Mouse (Mus musculus) c-Kit-positive CD71-positive TER-119-positive erythroid progenitor cells, embryonic 14.5 days (primary cell): ENCODE measurements around the gene Noct.
A peak's percentile ranks its signal among the peaks of the same experiment; 100 is the strongest.

Experiments
- DNase-seq: peaks from one replicate; pipeline ENCODE4 v3.0.0-alpha.2; 2013; ENCODE audit warnings: low spot score

The Noct gene

DNA sequence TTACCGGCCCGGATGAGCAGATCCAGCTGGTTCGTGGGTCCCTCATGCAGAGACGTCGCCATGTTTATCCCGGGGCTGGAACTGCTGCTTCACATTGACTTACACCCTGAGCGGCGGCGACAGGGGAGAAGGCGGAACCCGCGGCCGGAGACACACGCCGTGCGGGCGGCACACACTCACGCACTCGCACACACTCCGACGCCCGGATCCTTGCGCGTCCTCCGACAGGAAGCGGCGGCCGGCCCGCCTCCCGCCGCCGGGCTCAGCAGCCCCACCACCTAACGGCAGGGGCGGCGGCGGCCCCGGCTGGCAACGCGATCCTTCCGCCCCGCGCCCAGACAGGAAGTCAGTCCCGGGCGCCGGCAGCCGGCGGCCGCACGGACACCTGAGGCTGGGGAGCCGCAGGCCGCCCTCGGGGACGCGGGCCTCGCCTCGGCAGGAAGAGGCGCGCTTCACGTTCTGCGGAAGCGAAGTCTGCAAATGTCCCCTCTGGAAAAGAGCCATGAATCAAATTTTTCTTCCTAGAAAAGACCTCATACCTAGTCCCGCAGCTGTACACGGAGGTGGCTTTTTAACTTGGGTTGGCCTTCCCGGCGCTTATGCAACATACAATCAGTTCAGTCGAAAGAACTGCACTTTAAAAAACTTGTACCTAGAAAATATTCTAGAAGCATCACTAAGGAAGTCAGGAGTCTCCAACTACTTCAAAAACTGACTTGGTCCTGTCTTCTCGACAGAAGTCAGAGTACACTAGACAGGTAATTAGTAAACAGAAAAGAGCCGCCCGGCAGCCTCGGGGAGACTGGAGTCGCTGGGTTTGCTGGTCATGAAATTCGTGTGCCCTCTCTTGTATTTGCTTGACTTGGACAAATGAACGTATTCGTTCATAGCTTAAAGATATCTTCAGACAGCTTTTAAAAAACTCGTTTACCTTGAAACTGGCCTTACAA is 53.2 kb downstream of the Noct start:
- peak; percentile 64 for DNase-seq

DNA sequence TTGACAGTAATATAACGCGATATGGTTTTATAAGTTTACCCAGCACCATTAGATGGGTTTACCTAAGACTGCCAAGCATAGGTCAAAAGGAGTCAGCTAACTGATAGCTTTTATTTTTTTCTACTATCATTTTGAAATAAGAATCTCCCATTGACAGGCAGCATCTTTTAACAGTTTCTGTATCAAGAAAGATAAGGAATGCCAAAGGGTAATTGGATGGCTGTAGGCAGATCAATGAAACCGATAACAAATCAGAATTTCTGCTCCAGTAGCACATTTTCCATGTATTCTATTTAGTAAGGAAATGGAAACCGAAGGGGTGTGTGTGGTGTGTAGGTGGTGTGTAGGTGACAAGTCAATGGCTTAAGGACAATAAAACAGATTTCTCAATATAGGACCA is 54.2 kb downstream of the Noct start:
- no peak for DNase-seq

DNA sequence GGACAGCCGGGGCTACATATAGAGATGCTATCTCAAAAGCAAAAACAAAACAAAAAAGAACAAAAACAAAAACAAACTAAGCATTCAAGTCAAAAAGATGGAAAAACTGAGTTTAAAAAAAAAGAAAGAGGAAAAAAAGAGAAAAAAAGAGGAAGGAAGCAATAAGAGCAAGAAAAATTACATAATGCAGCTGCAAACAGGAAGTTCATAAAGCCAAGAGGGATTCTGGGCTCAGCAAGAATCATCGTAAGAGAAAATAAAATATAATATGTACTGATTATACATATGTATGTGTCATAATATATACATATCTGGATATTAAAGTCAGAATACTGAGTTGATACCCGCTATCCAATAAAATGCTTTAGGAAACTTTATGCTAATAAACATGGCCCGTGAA is 57.5 kb downstream of the Noct start:
- no peak for DNase-seq

DNA sequence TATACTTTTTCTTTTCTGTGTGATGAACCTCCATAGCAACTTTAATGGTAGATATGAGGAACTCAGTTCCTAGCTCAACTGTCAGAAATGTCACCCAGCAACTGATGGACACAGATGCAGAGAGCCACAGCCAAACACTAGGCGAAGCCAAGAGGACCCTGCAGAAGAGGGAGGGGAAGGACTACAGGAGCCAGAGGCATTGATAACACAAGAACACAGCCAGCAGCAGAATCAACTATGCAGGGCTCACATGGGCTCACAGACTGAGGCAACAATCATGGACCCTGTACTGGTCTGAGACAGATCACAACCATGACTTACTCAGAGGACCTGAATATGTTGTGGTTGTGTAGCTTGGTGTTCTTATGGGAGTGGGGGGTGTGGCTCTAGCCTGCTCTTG is 60.1 kb downstream of the Noct start:
- DNase-seq = no peak

DNA sequence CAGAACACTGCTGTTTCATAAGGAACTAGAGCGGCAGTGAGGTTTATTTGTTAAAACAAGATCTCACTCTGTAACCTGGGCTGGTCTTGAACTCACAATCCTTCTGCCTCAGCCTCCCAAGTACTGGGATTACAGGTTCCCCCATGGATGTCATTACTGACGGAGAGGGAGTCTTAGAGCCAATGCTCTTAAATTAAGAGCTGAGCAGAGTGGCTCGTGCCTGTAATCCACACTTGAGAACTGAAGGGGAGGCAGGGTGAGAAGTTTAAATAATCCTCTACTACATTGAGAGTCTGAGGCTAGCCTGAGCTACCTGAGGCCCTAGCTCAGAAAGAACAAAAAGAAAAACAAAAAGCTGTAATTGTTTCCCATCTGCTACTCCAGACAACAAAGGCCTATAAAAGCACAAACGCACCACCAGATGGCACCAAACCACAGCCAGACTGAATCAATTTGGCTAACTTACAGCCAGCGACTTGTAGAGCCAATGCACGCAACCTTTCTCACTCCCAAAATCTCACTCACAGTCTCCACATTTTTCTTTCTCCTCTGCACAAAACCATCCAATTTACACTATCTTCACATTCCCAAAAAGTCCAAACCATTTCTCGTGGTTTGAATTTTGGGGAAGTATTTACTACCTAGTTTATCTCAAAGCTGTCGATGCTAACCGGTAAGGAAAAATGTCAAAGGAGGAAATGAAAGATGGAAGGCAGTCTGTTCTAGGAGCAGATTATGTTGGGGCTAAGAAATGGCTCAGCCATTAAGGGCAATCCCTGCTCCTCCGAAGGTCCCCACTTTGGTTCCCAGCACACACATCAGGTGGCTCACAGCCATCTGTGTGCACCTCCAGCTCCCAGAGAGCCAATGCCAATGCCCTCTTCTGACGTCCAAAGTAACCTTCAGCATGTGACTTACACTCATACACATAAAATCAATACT is 64.9 kb downstream of the Noct start:
- DNase-seq = peak; percentile 65

DNA sequence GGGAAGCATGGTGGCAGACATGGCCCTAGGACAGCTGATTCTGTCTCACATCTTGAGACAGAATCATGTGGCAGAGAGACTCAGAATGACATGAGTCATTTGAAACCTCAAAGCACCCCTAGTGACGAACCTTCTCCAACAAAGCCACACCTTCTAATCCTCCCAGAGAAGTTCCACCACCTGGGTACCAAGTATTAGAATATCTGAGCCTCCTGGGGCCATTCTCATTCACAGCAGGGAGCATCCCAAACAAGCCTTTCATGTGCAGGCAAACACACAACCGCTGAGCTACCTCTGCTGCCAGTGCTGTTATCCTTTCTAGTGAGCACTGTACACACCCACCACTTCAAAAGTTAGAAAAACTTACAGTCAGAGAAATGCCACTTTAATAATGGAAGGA is 70.0 kb downstream of the Noct start:
- DNase-seq = no peak

DNA sequence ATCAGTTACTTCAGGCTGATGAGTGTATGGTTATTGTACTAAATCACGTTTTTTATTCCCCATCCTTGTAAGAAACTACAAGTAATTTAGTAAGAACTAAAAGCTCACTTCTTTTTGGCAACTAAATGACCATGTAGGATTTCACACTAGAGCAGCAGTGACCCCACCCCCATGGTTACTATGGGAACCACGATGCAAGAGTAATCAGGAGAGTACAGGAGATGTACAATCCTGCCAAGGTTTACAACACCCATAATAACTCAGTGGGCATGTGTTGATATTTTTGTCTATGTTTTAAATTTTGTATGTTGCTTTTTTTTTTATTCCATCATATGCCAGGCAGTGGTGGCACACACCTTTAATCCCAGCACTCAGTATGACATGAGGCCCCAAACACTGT is 71.0 kb downstream of the Noct start:
- no peak for DNase-seq

DNA sequence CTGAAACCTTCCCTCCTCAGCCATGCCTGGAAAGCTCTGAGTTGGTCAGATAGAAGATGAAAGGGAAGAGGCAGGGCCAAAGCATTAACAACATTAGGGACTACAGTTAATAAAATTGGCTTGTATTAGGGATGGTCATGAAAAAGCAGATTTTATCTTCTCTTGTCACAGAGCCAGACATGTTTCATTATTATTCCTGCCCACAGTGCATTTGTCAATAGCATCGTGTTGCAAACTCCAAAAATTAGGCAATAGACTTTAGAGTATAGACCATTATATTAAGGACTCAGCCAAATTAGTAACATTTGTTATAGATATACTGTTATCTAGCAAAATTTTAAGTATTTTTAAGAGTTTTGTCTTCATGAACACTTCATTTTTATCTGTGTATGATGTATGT is 72.5 kb downstream of the Noct start:
- DNase-seq = no peak
